Mouse (Mus musculus): ENCODE measurements at regions not wholly inside any gene's neighbourhood (a gene's known extent, or its start where the extent isn't known, plus 50 kb on each side); places are given as distances from the start of the nearest gene placed in this dataset.

- ATAC-seq (ENCODE audit: low FRiP score, low TSS enrichment): no peak
Observed at GRCm38 (mm10) chr4:83976067-83976466, 450.7 kb downstream of the Ccdc171 start.

DNA sequence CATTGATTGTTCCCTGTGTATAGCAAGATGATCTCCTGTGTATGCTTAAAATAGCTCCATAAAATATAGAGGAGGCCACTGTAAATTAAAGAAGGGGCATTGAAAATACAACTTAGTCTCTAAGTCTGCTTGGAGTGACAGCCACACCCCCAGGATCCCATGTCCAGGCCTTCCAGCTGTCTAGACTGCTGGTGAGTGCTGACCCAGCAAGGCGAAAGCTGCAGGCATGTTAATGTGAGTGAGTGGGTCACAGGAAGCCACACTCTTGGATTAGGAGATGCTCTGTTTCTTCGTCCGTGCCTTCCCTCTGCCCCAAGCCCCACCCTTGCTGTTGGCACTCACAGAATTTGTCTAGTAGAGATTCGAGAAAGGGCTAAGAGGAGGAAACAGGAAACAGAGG is 453.7 kb downstream of the Ccdc171 start:
- no peak for DNase-seq
- Histone ChIP-seq H3K4me1 (ENCODE audit: control insufficient read depth, insufficient read depth, low read length) (no peaks in the 10 kb centered on the region), H3K9me3 (ENCODE audit: control insufficient read depth, low read length) (no peaks in the 10 kb centered on the region), H3K9ac (replicated peaks; ENCODE audit: low read length) (no peak overlapping the region), H3K36me3 (ENCODE audit: control insufficient read depth, insufficient read depth, low read length) (no peaks in the 10 kb centered on the region), H3K27ac (replicated peaks; ENCODE audit: low read depth, low read length) (no peak overlapping the region), H3K4me3 (replicated peaks; ENCODE audit: low read depth, low read length) (no peak overlapping the region), H3K27me3 (ENCODE audit: control insufficient read depth, insufficient read depth, low read length) (no peaks in the 10 kb centered on the region), H3K4me2 (ENCODE audit: low read length) (no peak overlapping the region)
- 72% methylated on average over 4 of the region's 4 CpGs for WGBS
- no peak for ATAC-seq (ENCODE audit: low FRiP score, low TSS enrichment)

More at GRCm38 (mm10) chr4:83976067-83976466, 450.7 kb downstream of the Ccdc171 start:
- Histone ChIP-seq H3K9me3 (ENCODE audit: control insufficient read depth, low read length) (no peaks in the 10 kb centered on the region), H3K4me1 (ENCODE audit: control insufficient read depth, insufficient read depth, low read length) (no peaks in the 10 kb centered on the region), H3K27ac (replicated peaks; ENCODE audit: low read depth, low read length) (no peak overlapping the region), H3K4me3 (replicated peaks; ENCODE audit: low read depth, low read length) (no peak overlapping the region), H3K9ac (replicated peaks; ENCODE audit: low read length) (no peak overlapping the region), H3K36me3 (ENCODE audit: control insufficient read depth, insufficient read depth, low read length) (no peaks in the 10 kb centered on the region), H3K4me2 (ENCODE audit: low read length) (no peak overlapping the region), H3K27me3 (ENCODE audit: control insufficient read depth, insufficient read depth, low read length) (no peaks in the 10 kb centered on the region)
- WGBS: 52% methylated on average over 12 of the region's 12 CpGs
- DNase-seq: no peak

DNA sequence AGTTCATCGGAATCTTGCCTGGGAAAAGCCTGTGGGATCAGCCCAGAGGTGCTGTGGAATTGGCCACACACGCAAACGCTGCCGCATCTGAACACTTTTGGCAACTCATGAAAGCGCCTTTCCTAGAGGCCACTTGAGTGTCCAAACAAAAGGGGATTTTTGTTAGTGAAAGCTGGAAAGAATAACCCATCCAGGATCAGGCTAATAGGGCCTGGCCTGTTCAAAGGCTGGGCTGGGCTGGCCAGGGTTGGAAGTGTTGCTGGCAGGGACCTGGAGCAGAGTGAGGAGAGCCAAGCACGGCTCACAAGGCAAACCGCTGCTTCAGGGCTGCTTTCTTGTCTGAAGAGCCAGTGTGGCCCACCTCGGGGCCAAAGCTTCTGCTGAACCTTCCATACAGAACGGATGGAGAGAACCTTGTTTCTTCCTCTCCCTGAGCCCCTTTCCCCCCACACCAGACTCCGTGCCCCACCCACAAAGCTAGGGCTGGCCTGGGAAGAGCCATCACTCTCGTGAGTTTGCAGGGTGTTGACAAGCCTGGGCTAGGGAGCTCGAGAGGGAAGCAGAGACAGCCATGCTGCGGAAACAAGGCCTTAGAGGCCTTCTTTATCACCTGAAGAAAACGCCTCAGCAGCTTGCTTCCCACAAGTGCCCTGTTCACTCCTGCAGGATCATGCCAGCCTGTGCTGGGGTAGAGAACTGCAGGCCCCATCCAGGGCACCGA is 459.5 kb downstream of the Ccdc171 start:
- H3K4me3 ChIP-seq (replicated peaks; ENCODE audit: low read depth, low read length): no peak overlapping the region
- H3K27me3 ChIP-seq (ENCODE audit: control insufficient read depth, insufficient read depth, low read length): no peaks in the 10 kb centered on the region
- H3K9me3 ChIP-seq (ENCODE audit: control insufficient read depth, low read length): no peaks in the 10 kb centered on the region
- WGBS: 80% methylated on average over 15 of the region's 15 CpGs
- H3K4me1 ChIP-seq (ENCODE audit: control insufficient read depth, insufficient read depth, low read length): no peaks in the 10 kb centered on the region
- no peak overlapping the region for H3K4me2 ChIP-seq (ENCODE audit: low read length)
- DNase-seq (no peak), ATAC-seq (ENCODE audit: low FRiP score, low TSS enrichment) (no peak)
- no peaks in the 10 kb centered on the region for H3K36me3 ChIP-seq (ENCODE audit: control insufficient read depth, insufficient read depth, low read length)
- no peak overlapping the region for H3K9ac ChIP-seq (replicated peaks; ENCODE audit: low read length)
- H3K27ac ChIP-seq (replicated peaks; ENCODE audit: low read depth, low read length): no peak overlapping the region

DNA sequence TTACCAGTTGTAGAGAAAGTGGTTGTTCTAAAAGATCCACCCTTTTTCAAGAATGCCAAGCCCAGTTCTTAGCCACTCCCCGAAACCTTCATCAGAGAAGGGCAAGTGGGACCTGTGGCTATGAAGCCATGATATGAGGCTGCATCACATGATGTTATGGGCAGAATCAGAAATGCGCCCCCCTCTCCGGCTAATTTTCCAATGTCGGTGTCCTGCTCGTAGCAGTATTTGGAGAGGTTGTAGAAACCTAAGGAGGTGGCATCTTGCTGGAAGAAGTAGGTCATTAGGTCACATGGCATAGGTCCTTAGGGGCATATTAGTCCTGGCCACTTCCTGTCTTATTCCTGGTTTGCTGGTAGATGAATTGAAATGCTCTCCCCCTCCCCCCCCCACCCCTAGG is 460.1 kb downstream of the Ccdc171 start:
- DNase-seq (no peak), ATAC-seq (ENCODE audit: low FRiP score, low TSS enrichment) (no peak)
- 98% methylated on average over 5 of the region's 5 CpGs for WGBS
- Histone ChIP-seq H3K4me1 (ENCODE audit: control insufficient read depth, insufficient read depth, low read length) (peaks cover 3% of the 10 kb centered on the region; the same call in 1 of the 2 replicates), H3K27ac (replicated peaks; ENCODE audit: low read depth, low read length) (no peak overlapping the region), H3K9me3 (ENCODE audit: control insufficient read depth, low read length) (no peaks in the 10 kb centered on the region), H3K4me3 (replicated peaks; ENCODE audit: low read depth, low read length) (no peak overlapping the region), H3K9ac (replicated peaks; ENCODE audit: low read length) (no peak overlapping the region), H3K4me2 (ENCODE audit: low read length) (no peak overlapping the region), H3K27me3 (ENCODE audit: control insufficient read depth, insufficient read depth, low read length) (no peaks in the 10 kb centered on the region), H3K36me3 (ENCODE audit: control insufficient read depth, insufficient read depth, low read length) (no peaks in the 10 kb centered on the region)

GRCm38 (mm10) chr4:83986951-83987822 is 461.8 kb downstream of the Ccdc171 start:
- Histone ChIP-seq H3K4me3 (replicated peaks; ENCODE audit: low read depth, low read length) (no peak overlapping the region), H3K9ac (replicated peaks; ENCODE audit: low read length) (no peak overlapping the region), H3K9me3 (ENCODE audit: control insufficient read depth, low read length) (no peaks in the 10 kb centered on the region), H3K27ac (replicated peaks; ENCODE audit: low read depth, low read length) (no peak overlapping the region), H3K36me3 (ENCODE audit: control insufficient read depth, insufficient read depth, low read length) (no peaks in the 10 kb centered on the region), H3K27me3 (ENCODE audit: control insufficient read depth, insufficient read depth, low read length) (no peaks in the 10 kb centered on the region), H3K4me1 (ENCODE audit: control insufficient read depth, insufficient read depth, low read length) (peaks cover 4% of the 10 kb centered on the region; the same call in 1 of the 2 replicates), H3K4me2 (ENCODE audit: low read length) (no peak overlapping the region)
- 82% methylated on average over 13 of the region's 13 CpGs for WGBS
- DNase-seq (no peak), ATAC-seq (ENCODE audit: low FRiP score, low TSS enrichment) (no peak)

DNA sequence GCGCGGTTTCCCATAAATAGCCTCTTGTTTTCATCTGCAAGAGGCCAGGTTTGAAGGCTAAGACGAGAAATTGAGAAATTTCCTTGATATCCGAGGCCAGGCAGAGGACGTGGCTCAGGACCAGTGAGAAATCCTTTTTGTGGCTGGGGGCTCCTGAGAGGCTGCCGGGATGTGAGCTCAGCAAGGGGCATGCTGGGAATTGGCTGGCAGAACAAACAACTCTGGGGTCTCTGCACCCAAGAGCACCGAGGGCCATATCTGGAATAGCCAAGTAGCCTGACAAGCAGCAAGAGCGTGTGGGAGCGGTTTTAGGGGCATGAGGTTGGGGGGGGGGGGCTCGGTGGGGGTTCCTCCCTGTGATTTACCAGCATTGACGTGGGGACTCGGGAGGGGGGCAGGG is 462.5 kb downstream of the Ccdc171 start:
- 69% methylated on average over 12 of the region's 12 CpGs for WGBS
- H3K27ac ChIP-seq (replicated peaks; ENCODE audit: low read depth, low read length): no peak overlapping the region

DNA sequence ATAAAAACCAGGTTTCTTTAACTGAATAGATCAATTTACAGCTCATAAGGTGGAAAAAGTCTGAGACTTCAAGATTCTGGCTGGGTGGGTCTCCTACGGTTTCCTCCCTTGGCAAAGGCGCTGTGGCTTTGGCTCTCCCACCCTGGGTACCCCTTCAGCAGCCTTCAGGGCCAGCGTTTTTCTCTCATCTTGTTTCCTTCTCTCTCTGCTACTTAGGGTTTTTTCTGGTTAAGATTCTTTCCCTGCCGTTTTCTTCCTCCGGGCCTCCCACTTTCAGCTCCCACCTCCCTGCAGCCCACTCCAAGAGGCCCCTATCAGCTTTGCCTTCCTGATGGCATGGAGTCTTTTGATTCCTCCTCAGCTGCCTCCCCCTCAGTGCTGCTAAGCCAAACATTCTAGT is 463.0 kb downstream of the Ccdc171 start:
- WGBS: 63% methylated on average over 5 of the region's 5 CpGs
- no peak overlapping the region for H3K4me3 ChIP-seq (replicated peaks; ENCODE audit: low read depth, low read length)
- no peak for ATAC-seq (ENCODE audit: low FRiP score, low TSS enrichment)

More for the DNA sequence above, 462.5 kb downstream of the Ccdc171 start:
- Histone ChIP-seq H3K4me2 (ENCODE audit: low read length) (no peak overlapping the region), H3K36me3 (ENCODE audit: control insufficient read depth, insufficient read depth, low read length) (no peaks in the 10 kb centered on the region), H3K4me1 (ENCODE audit: control insufficient read depth, insufficient read depth, low read length) (peaks cover 4% of the 10 kb centered on the region; the same call in 1 of the 2 replicates), H3K27me3 (ENCODE audit: control insufficient read depth, insufficient read depth, low read length) (no peaks in the 10 kb centered on the region), H3K9me3 (ENCODE audit: control insufficient read depth, low read length) (no peaks in the 10 kb centered on the region), H3K9ac (replicated peaks; ENCODE audit: low read length) (no peak overlapping the region), H3K4me3 (replicated peaks; ENCODE audit: low read depth, low read length) (no peak overlapping the region)
- no peak for ATAC-seq (ENCODE audit: low FRiP score, low TSS enrichment)
- DNase-seq: no peak

DNA sequence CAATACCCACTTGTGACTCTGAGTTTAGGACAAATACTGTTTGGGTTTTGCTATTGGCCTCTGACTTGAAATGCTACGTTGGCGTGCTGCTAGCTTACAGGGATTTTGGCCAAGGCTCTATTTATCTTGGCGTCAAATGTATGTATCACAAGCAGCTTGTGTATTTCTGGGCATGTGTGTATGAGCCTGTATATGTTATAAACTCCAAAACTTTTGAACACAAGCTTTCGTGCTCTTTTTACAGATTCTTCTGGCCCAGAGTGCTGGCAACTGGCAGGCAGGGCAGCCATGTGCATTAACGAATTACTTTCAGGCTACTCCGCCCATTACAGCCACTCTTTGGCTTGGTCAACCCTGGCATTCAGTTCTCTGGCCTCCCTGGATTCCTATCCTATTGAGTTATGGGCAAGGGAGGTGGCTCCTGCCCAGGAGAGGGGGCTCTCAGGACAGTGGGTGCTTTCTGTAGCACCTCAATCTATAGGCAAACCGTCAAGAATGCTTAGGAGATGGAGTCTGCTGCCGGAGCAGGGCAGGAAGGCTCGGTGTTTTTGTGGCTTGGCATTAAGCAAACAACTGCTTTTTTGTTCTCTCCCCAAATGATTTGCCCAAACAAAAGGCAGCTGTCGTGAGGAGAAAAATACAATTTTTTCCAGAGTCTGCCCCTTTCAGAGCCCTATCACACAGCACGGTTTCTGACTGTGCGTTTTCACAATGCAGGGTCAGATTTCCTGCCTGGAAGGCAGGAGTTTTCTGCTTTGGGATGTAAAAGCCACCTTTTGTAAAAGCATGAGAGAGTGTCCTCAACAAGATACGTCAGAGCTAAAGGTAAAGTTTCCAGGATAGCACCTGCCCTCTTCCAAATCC is 465.0 kb downstream of the Ccdc171 start:
- no peak for DNase-seq
- ATAC-seq (ENCODE audit: low FRiP score, low TSS enrichment): no peak
- 46% methylated on average over 13 of the region's 13 CpGs for WGBS

More for the DNA sequence above, 463.0 kb downstream of the Ccdc171 start:
- Histone ChIP-seq H3K9me3 (ENCODE audit: control insufficient read depth, low read length) (no peaks in the 10 kb centered on the region), H3K9ac (replicated peaks; ENCODE audit: low read length) (no peak overlapping the region), H3K4me2 (ENCODE audit: low read length) (no peak overlapping the region), H3K4me1 (ENCODE audit: control insufficient read depth, insufficient read depth, low read length) (peaks cover 4% of the 10 kb centered on the region; the same call in 1 of the 2 replicates), H3K27ac (replicated peaks; ENCODE audit: low read depth, low read length) (no peak overlapping the region), H3K36me3 (ENCODE audit: control insufficient read depth, insufficient read depth, low read length) (no peaks in the 10 kb centered on the region), H3K27me3 (ENCODE audit: control insufficient read depth, insufficient read depth, low read length) (no peaks in the 10 kb centered on the region)
- no peak for DNase-seq

More for the DNA sequence above, 465.0 kb downstream of the Ccdc171 start:
- H3K27ac ChIP-seq (replicated peaks; ENCODE audit: low read depth, low read length): no peak overlapping the region
- H3K9me3 ChIP-seq (ENCODE audit: control insufficient read depth, low read length): no peaks in the 10 kb centered on the region
- no peak overlapping the region for H3K4me2 ChIP-seq (ENCODE audit: low read length)
- no peaks in the 10 kb centered on the region for H3K36me3 ChIP-seq (ENCODE audit: control insufficient read depth, insufficient read depth, low read length)
- H3K9ac ChIP-seq (replicated peaks; ENCODE audit: low read length): no peak overlapping the region
- H3K4me3 ChIP-seq (replicated peaks; ENCODE audit: low read depth, low read length): no peak overlapping the region
- no peaks in the 10 kb centered on the region for H3K27me3 ChIP-seq (ENCODE audit: control insufficient read depth, insufficient read depth, low read length)
- peaks cover 4% of the 10 kb centered on the region; the same call in 1 of the 2 replicates for H3K4me1 ChIP-seq (ENCODE audit: control insufficient read depth, insufficient read depth, low read length)
